Mouse (Mus musculus) bone marrow, adult 2 months (tissue): ENCODE data around the gene Cd300lf.

Experiments used
- CTCF ChIP-seq: fragments of 200-500 bp; IDR thresholded peaks from 2 replicates; pipeline ENCODE4 v1.5.1; 2011; ENCODE audit warnings: low read length, control low read depth; ENCODE audit not compliant: control insufficient read depth, insufficient read depth
- POLR2A ChIP-seq: fragments of 200-500 bp; IDR thresholded peaks from 2 replicates; pipeline ENCODE4 v1.6.1; 2011; ENCODE audit warnings: low read depth, mild to moderate bottlenecking, control low read depth, low read length, borderline replicate concordance; ENCODE audit not compliant: control insufficient read depth

DNA sequence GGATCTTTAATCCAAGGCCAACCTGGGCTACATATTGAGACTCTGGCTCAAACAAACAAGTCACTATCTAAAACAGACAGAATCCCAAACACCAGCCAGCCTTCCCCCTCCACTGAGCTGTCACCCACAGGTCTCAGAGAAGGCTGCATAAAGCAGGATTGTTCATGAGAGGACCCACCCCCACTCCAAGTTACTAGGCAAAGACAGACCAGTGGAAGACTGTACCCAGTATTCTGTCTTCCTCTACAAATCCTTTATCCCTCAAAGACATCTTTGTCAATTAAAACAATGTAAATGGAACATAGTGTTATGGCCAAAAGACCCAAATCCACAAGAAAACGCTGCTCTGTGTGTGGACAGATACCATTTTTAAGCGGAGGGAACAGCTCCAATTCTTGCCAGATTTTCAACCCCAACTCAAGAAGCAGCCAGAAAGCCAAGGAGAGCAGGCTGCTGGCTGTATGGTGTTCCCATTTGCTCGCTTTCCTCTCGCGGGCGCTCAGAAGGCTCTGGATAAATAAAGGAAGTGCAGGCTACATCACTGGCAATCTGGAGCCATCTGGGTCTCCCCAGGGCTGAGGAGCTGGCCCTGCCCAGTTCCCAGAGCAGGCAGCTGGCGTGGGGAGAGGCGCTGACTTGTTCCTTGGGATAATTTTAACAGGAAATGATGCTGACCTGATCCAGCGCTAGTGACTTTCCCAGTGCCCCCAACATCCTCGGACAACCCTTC, 35.4 kb downstream of the Cd300lf start:
- TF ChIP-seq CTCF (no peak), POLR2A (no peak)
